Comparison of ENCODE assay signal across 8 mouse cellular contexts in the genomic region with DNA sequence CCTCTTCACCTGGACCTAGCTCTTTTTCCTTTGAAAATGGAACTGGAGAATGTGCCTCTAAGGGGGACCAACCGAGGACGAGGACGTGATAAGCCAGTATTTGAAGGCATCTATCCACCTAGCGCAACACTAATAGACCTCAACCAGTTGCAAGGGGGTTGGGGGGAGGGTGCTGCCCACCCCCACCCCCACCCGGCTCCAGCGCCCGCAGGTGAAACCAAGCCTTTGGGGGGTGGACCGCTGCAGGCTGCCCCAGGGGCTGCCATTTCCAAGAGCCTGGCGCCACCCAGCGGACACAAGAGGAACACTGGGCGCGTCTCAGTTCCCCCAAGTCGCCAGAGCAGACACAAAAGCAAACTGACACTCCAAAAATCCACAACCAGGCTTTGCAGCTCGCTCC. TPM values are rescaled to one million over a fixed set of nuclear protein-coding genes. Genes with fewer than 3 reads are reported as not detected.
DNase-seq lines count a peak whose midpoint lies in the region; ATAC-seq and TF ChIP-seq lines count a peak whose summit lies in the region.

No protein-coding gene starts in this region.

- H3K9ac ChIP-seq in midbrain, embryonic 15.5 days, result no peak overlapping the region

- peak; percentile 74 for TF ChIP-seq CTCF in kidney, adult 2 months (conservative IDR thresholded peaks at IDR 0.05; ENCODE audit: insufficient read depth, insufficient read length, low read depth, low read length)

- intact Hi-C loops in gastrocnemius, postnatal 14 days (cut with DNase I; ENCODE audit: low total_unique reads), result loop anchor here (5.0 kb wide), 1 partner anchor 536 kb away; no protein-coding TSS in a partner anchor

- H3K27me3 ChIP-seq in kidney, adult 2 months (replicated peaks; ENCODE audit: control insufficient read depth, insufficient read depth, low read length), result peaks cover 6% of the 10 kb centered on the region; the same call in 1 of the 2 replicates
- H3K27me3 ChIP-seq in midbrain, embryonic 15.5 days (replicated peaks), result peaks cover 89% of the 10 kb centered on the region

- under 1% methylated on average over 14 of the region's 14 CpGs for WGBS in kidney, adult 2 months
- WGBS in midbrain, embryonic 15.5 days, result 0% methylated on average over 14 of the region's 14 CpGs

- peak overlapping the region; percentile 53 for H3K4me2 ChIP-seq in midbrain, embryonic 15.5 days

- H3K9me3 ChIP-seq in midbrain, embryonic 15.5 days, result no peaks in the 10 kb centered on the region

- H3K36me3 ChIP-seq in kidney, adult 2 months (ENCODE audit: control insufficient read depth, insufficient read depth, low read length), result no peaks in the 10 kb centered on the region
- H3K36me3 ChIP-seq in midbrain, embryonic 15.5 days (replicated peaks), result no peaks in the 10 kb centered on the region

- H3K4me1 ChIP-seq in kidney, adult 2 months (ENCODE audit: control insufficient read depth, insufficient read depth, low read length), result no peaks in the 10 kb centered on the region; the same call in 1 of the 2 replicates
- H3K4me1 ChIP-seq in midbrain, embryonic 15.5 days, result peaks cover 11% of the 10 kb centered on the region; the same call in 1 of the 2 replicates

- H3K4me3 ChIP-seq in kidney, adult 2 months (ENCODE audit: insufficient read depth, low read depth, low read length), result no peak overlapping the region
- H3K4me3 ChIP-seq in midbrain, embryonic 15.5 days, result peak overlapping the region; percentile 30

- ATAC-seq in midbrain, embryonic 15.5 days (replicated peaks), result peak; percentile 43

- H3K27ac ChIP-seq in kidney, adult 2 months (ENCODE audit: insufficient read depth, low read depth, low read length), result no peak overlapping the region
- H3K27ac ChIP-seq in midbrain, embryonic 15.5 days, result no peak overlapping the region

- DNase-seq in left cerebral cortex, adult 18-20 months (ENCODE audit: low spot score in 2 of 2), result peak; percentile 73 to 79
- no peak for DNase-seq in left cerebral cortex, adult 11 months (ENCODE audit: low spot score)
- peak; percentile 86 to 89 for DNase-seq in cerebellum, postnatal 10 days
- DNase-seq in gastrocnemius, postnatal 14 days, result peak; percentile 66
- DNase-seq in kidney, adult 2 months, result peak; percentile 39
- DNase-seq in liver, result peak; percentile 51
- DNase-seq in thymus, postnatal 0 days (ENCODE audit: low spot score), result peak; percentile 45

- no peak for TF ChIP-seq POLR2A in kidney, adult 2 months (IDR thresholded peaks at IDR 0.05; ENCODE audit: low read depth, low read length)

RNA-seq across cellular contexts. Expression of a gene that starts 7.2 kb away (rescaled TPM):
- total RNA-seq in left cerebral cortex, adult 18-20 months (2021), result 1 to 10 TPM; 5.9 to 6.0 TPM
- under 1 TPM in 1 of 2 experiments, not detected in 1; 0.16 TPM for total RNA-seq in gastrocnemius, postnatal 14 days (2021)
- 0.10 TPM in 1 of 2 replicates, not detected in the other for polyA plus RNA-seq in kidney, adult 2 months (2012; rRNA removed)
- polyA plus RNA-seq in midbrain, embryonic 15.5 days (2015; fragmentation: Nextera tagmentation; extraction: Ambion mirVana), result 5.3 and 6.5 TPM in 2 replicates
- not detected in 2 replicates for polyA plus RNA-seq in thymus, postnatal 0 days (2015; fragmentation: Nextera tagmentation; extraction: Ambion mirVana)

RNA-seq across cellular contexts. Expression of a gene that starts 59.3 kb away (rescaled TPM):
- under 1 TPM; 0.30 to 0.53 TPM for total RNA-seq in left cerebral cortex, adult 18-20 months (2021)
- total RNA-seq in gastrocnemius, postnatal 14 days (2021), result not detected
- polyA plus RNA-seq in kidney, adult 2 months (2012; rRNA removed), result 0.30 and 0.39 TPM in 2 replicates
- not detected in 2 replicates for polyA plus RNA-seq in midbrain, embryonic 15.5 days (2015; fragmentation: Nextera tagmentation; extraction: Ambion mirVana)
- not detected in 2 replicates for polyA plus RNA-seq in thymus, postnatal 0 days (2015; fragmentation: Nextera tagmentation; extraction: Ambion mirVana)
